Mouse (Mus musculus): Measurements from ENCODE around the gene Nipsnap3b. TPM values are rescaled to one million over a fixed set of nuclear protein-coding genes. Genes with fewer than 3 reads are reported as not detected.

Nipsnap3b gene
- polyA plus RNA-seq, 1 experiment from 2014 or later = 36.8 TPM

- Histone ChIP-seq H3K9me3 (replicated peaks) (no peaks in the 10 kb centered on the region), H3K27me3 (no peaks in the 10 kb centered on the region), H3K27ac (replicated peaks) (0 out of 2 replicates have a peak overlapping the region, but pooled peaks have one; percentile 9), H3K4me2 (no peak overlapping the region), H3K9ac (no peak overlapping the region), H3K36me3 (replicated peaks) (peaks cover 25% of the 10 kb centered on the region), H3K4me1 (replicated peaks) (no peaks in the 10 kb centered on the region), H3K4me3 (replicated peaks) (no peak overlapping the region)
- 79% methylated on average over 14 of the region's 14 CpGs for WGBS (ENCODE audit: insufficient replicate concordance)
- peak; percentile 76 for ATAC-seq (ENCODE audit: insufficient read depth)
Observed at GRCm38 (mm10) chr4:53023189-53023925, 11.7 kb downstream of the Nipsnap3b start.

- WGBS (ENCODE audit: insufficient replicate concordance) = 61% methylated on average over 4 of the region's 4 CpGs
- ATAC-seq (ENCODE audit: insufficient read depth) = no peak
- no peaks in the 10 kb centered on the region for H3K9me3 ChIP-seq (replicated peaks)
Observed at GRCm38 (mm10) chr4:53024397-53024796, 12.7 kb downstream of the Nipsnap3b start.

GRCm38 (mm10) chr4:53027811-53028210 is 16.1 kb downstream of the Nipsnap3b start:
- H3K4me2 ChIP-seq = no peak overlapping the region
- no peak for ATAC-seq (ENCODE audit: insufficient read depth)
- no peak overlapping the region for H3K9ac ChIP-seq
- H3K4me3 ChIP-seq (replicated peaks) = no peak overlapping the region
- WGBS (ENCODE audit: insufficient replicate concordance) = 51% methylated on average over 3 of the region's 3 CpGs
- no peak overlapping the region for H3K27ac ChIP-seq (replicated peaks)
- no peaks in the 10 kb centered on the region for H3K4me1 ChIP-seq (replicated peaks)
- H3K36me3 ChIP-seq (replicated peaks) = peaks cover 6% of the 10 kb centered on the region; the same call in 1 of the 2 replicates
- H3K27me3 ChIP-seq = no peaks in the 10 kb centered on the region
- H3K9me3 ChIP-seq (replicated peaks) = no peaks in the 10 kb centered on the region

More at GRCm38 (mm10) chr4:53024397-53024796, 12.7 kb downstream of the Nipsnap3b start:
- no peaks in the 10 kb centered on the region for H3K4me1 ChIP-seq (replicated peaks)
- no peak overlapping the region for H3K4me3 ChIP-seq (replicated peaks)
- peaks cover 21% of the 10 kb centered on the region for H3K36me3 ChIP-seq (replicated peaks)
- H3K27me3 ChIP-seq = no peaks in the 10 kb centered on the region
- H3K9ac ChIP-seq = no peak overlapping the region
- H3K27ac ChIP-seq (replicated peaks) = no peak overlapping the region
- H3K4me2 ChIP-seq = no peak overlapping the region

GRCm38 (mm10) chr4:53030326-53030948 is 18.8 kb downstream of the Nipsnap3b start:
- Histone ChIP-seq H3K27me3 (no peaks in the 10 kb centered on the region), H3K27ac (replicated peaks) (no peak overlapping the region), H3K9me3 (replicated peaks) (no peaks in the 10 kb centered on the region), H3K4me2 (no peak overlapping the region), H3K9ac (no peak overlapping the region), H3K4me1 (replicated peaks) (no peaks in the 10 kb centered on the region), H3K36me3 (replicated peaks) (peaks cover 5% of the 10 kb centered on the region; the same call in 1 of the 2 replicates), H3K4me3 (replicated peaks) (no peak overlapping the region)
- WGBS (ENCODE audit: insufficient replicate concordance) = 48% methylated on average over 8 of the region's 8 CpGs
- no peak for ATAC-seq (ENCODE audit: insufficient read depth)

GRCm38 (mm10) chr4:53043819-53044218 is 32.1 kb downstream of the Nipsnap3b start:
- H3K4me2 ChIP-seq = no peak overlapping the region
- no peak overlapping the region for H3K27ac ChIP-seq (replicated peaks)
- H3K9me3 ChIP-seq (replicated peaks) = no peaks in the 10 kb centered on the region
- no peak overlapping the region for H3K9ac ChIP-seq
- no peaks in the 10 kb centered on the region for H3K4me1 ChIP-seq (replicated peaks)
- H3K27me3 ChIP-seq = no peaks in the 10 kb centered on the region
- H3K36me3 ChIP-seq (replicated peaks) = peaks cover 42% of the 10 kb centered on the region
- H3K4me3 ChIP-seq (replicated peaks) = no peak overlapping the region
- no peak for ATAC-seq (ENCODE audit: insufficient read depth)
- WGBS (ENCODE audit: insufficient replicate concordance) = 70% methylated on average over 8 of the region's 8 CpGs

- no peak for ATAC-seq (ENCODE audit: insufficient read depth)
- Histone ChIP-seq H3K4me3 (replicated peaks) (no peak overlapping the region), H3K27me3 (no peaks in the 10 kb centered on the region), H3K9ac (no peak overlapping the region), H3K36me3 (replicated peaks) (peaks cover 44% of the 10 kb centered on the region), H3K27ac (replicated peaks) (no peak overlapping the region), H3K9me3 (replicated peaks) (no peaks in the 10 kb centered on the region), H3K4me1 (replicated peaks) (no peaks in the 10 kb centered on the region), H3K4me2 (no peak overlapping the region)
- 73% methylated on average over 7 of the region's 7 CpGs for WGBS (ENCODE audit: insufficient replicate concordance)
Observed at GRCm38 (mm10) chr4:53045807-53046206, 34.1 kb downstream of the Nipsnap3b start.

GRCm38 (mm10) chr4:53046238-53047022 is 34.8 kb downstream of the Nipsnap3b start:
- ATAC-seq (ENCODE audit: insufficient read depth) = no peak
- Histone ChIP-seq H3K9me3 (replicated peaks) (no peaks in the 10 kb centered on the region), H3K9ac (no peak overlapping the region), H3K27ac (replicated peaks) (no peak overlapping the region), H3K4me3 (replicated peaks) (no peak overlapping the region), H3K4me1 (replicated peaks) (no peaks in the 10 kb centered on the region), H3K4me2 (no peak overlapping the region), H3K36me3 (replicated peaks) (peaks cover 43% of the 10 kb centered on the region), H3K27me3 (no peaks in the 10 kb centered on the region)
- WGBS (ENCODE audit: insufficient replicate concordance) = 62% methylated on average over 9 of the region's 9 CpGs

GRCm38 (mm10) chr4:53062301-53063008 is 50.8 kb downstream of the Nipsnap3b start:
- no peak overlapping the region for H3K27ac ChIP-seq (replicated peaks)
- WGBS (ENCODE audit: insufficient replicate concordance) = 67% methylated on average over 7 of the region's 7 CpGs
- no peak for ATAC-seq (ENCODE audit: insufficient read depth)

More at GRCm38 (mm10) chr4:53062301-53063008, 50.8 kb downstream of the Nipsnap3b start:
- H3K9ac ChIP-seq = no peak overlapping the region
- no peaks in the 10 kb centered on the region for H3K4me1 ChIP-seq (replicated peaks)
- no peaks in the 10 kb centered on the region for H3K9me3 ChIP-seq (replicated peaks)
- no peak overlapping the region for H3K4me3 ChIP-seq (replicated peaks)
- peaks cover 69% of the 10 kb centered on the region for H3K36me3 ChIP-seq (replicated peaks)
- no peak overlapping the region for H3K4me2 ChIP-seq
- H3K27me3 ChIP-seq = no peaks in the 10 kb centered on the region
